9 mouse cellular contexts compared by ENCODE assay signal in the genomic region with DNA sequence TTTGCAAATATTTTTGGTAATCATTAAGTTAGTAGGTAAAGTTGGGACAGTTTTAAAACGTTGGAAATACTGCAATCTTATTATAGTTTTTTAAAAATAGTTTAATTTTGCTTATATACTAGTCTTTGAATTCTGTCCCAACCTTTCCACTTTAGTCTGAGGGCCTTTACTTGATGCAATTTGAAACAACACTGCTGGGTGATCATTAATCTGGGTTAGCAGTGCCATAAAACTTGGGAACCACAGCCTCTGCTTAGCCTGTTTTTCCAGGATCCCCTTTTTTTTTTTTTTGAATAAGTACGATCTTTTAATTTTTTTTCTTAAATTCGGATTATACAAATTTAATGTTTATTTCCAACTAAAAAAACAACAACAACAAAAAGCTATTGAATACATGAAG. TPM values are rescaled to one million over a fixed set of nuclear protein-coding genes. Genes with fewer than 3 reads are reported as not detected.
DNase-seq lines count a peak whose midpoint lies in the region; ATAC-seq lines count a peak whose summit lies in the region.
"Had no signal": no experiment of that assay in that cellular context is flagged by ENCODE, and none has a peak within 500 bp of the region (broad histone marks: within the 10 kb centered on the region; RNA-seq: fewer than 3 reads in every experiment).

No protein-coding gene starts in this region.

- no peak overlapping the region for H3K9ac ChIP-seq in heart, embryonic 15.5 days
- H3K9ac ChIP-seq in midbrain, embryonic 13.5 days (replicated peaks): peak overlapping the region; percentile 93

- no peak for DNase-seq in heart, postnatal 4 days
- DNase-seq in embryonic facial prominence, embryonic 10.5 days (ENCODE audit: low spot score): no peak
- DNase-seq in kidney, adult 8-10 months: peak; percentile 19 to 66
- DNase-seq in gastrocnemius, postnatal 10 days: no peak
- DNase-seq in cerebellum, adult 8-10 months: no peak

- no peaks in the 10 kb centered on the region for H3K9me3 ChIP-seq in heart, embryonic 15.5 days (replicated peaks)
- no peaks in the 10 kb centered on the region for H3K9me3 ChIP-seq in embryonic facial prominence, embryonic 10.5 days
- no peaks in the 10 kb centered on the region for H3K9me3 ChIP-seq in midbrain, embryonic 13.5 days

- H3K27ac ChIP-seq in heart, embryonic 15.5 days: peak overlapping the region; percentile 99
- H3K27ac ChIP-seq in embryonic facial prominence, embryonic 10.5 days (replicated peaks): peak overlapping the region; percentile 99
- H3K27ac ChIP-seq in midbrain, embryonic 13.5 days: peak overlapping the region; percentile 99

- H3K27me3 ChIP-seq in heart, embryonic 15.5 days: no peaks in the 10 kb centered on the region
- H3K27me3 ChIP-seq in embryonic facial prominence, embryonic 10.5 days (replicated peaks; ENCODE audit: low read depth, poor library complexity, severe bottlenecking): peaks cover 3% of the 10 kb centered on the region; the same call in 1 of the 2 replicates
- H3K27me3 ChIP-seq in midbrain, embryonic 13.5 days: no peaks in the 10 kb centered on the region
- H3K27me3 ChIP-seq: Patski had no signal

- H3K4me3 ChIP-seq in heart, embryonic 15.5 days: peak overlapping the region; percentile 97
- peak overlapping the region; percentile 84 for H3K4me3 ChIP-seq in embryonic facial prominence, embryonic 10.5 days
- peak overlapping the region; percentile 94 for H3K4me3 ChIP-seq in midbrain, embryonic 13.5 days (replicated peaks)

- H3K4me2 ChIP-seq in heart, embryonic 15.5 days: peak overlapping the region; percentile 71
- peak overlapping the region; percentile 81 for H3K4me2 ChIP-seq in midbrain, embryonic 13.5 days (replicated peaks)

- WGBS in heart, embryonic 15.5 days: 21% methylated on average over 3 of the region's 3 CpGs
- 19% methylated on average over 3 of the region's 3 CpGs for WGBS in embryonic facial prominence, embryonic 10.5 days
- 17% methylated on average over 3 of the region's 3 CpGs for WGBS in midbrain, embryonic 13.5 days

- no peak for ATAC-seq in heart, embryonic 15.5 days (replicated peaks; ENCODE audit: insufficient number of reproducible peaks, insufficient read depth, low FRiP score, low read depth)
- ATAC-seq in midbrain, embryonic 13.5 days: no peak
- ATAC-seq in monocyte, adult 5-6 weeks (replicated peaks; ENCODE audit: insufficient number of reproducible peaks, low FRiP score, low TSS enrichment, poor library complexity, severe bottlenecking): no peak

- no peaks in the 10 kb centered on the region for H3K36me3 ChIP-seq in heart, embryonic 15.5 days
- peaks cover 10% of the 10 kb centered on the region for H3K36me3 ChIP-seq in embryonic facial prominence, embryonic 10.5 days (replicated peaks)
- peaks cover 5% of the 10 kb centered on the region; the same call in 1 of the 2 replicates for H3K36me3 ChIP-seq in midbrain, embryonic 13.5 days

- H3K4me1 ChIP-seq in heart, embryonic 15.5 days (replicated peaks): peaks cover 3% of the 10 kb centered on the region; the same call in 1 of the 2 replicates
- peaks cover 12% of the 10 kb centered on the region for H3K4me1 ChIP-seq in embryonic facial prominence, embryonic 10.5 days
- peaks cover 6% of the 10 kb centered on the region for H3K4me1 ChIP-seq in midbrain, embryonic 13.5 days (replicated peaks)

RNA-seq across cellular contexts. Expression of a gene that starts 1.0 kb away (rescaled TPM):
- polyA plus RNA-seq in heart, embryonic 15.5 days (2015; fragmentation: Nextera tagmentation; extraction: Ambion mirVana): 23.1 and 23.9 TPM in 2 replicates
- total RNA-seq in heart, postnatal 4 days (2021): 10 to 100 TPM; 11.8 to 14.2 TPM
- 47.5 and 48.7 TPM in 2 replicates for polyA plus RNA-seq in embryonic facial prominence, embryonic 10.5 days (2016; fragmentation: Nextera tagmentation; extraction: Ambion mirVana)
- 30.7 and 30.9 TPM in 2 replicates for polyA plus RNA-seq in midbrain, embryonic 13.5 days (2015; fragmentation: Nextera tagmentation; extraction: Ambion mirVana)
- total RNA-seq in monocyte, adult 5-6 weeks (2017): 41.8 to 78.8 TPM (median 72.4 TPM) in 3 replicates
- 10 to 100 TPM; 11.2 to 11.9 TPM for total RNA-seq in gastrocnemius, postnatal 10 days (2021)

Comparison
In these comparisons a context has a peak if more than half of its experiments do, and no peak if none do; other contexts are left out.
1. DNase-seq: peak in kidney, adult 8-10 months (2 of 2); none in heart, postnatal 4 days (single experiment), embryonic facial prominence, embryonic 10.5 days (single experiment), gastrocnemius, postnatal 10 days (single experiment) and cerebellum, adult 8-10 months (single experiment).
2. Peak in every context shown above with its lines, with median percentiles within 50 percentile points of each other: H3K27ac ChIP-seq and H3K4me3 ChIP-seq.